Comparison of ENCODE assay signal across 8 mouse cellular contexts in the genomic region with DNA sequence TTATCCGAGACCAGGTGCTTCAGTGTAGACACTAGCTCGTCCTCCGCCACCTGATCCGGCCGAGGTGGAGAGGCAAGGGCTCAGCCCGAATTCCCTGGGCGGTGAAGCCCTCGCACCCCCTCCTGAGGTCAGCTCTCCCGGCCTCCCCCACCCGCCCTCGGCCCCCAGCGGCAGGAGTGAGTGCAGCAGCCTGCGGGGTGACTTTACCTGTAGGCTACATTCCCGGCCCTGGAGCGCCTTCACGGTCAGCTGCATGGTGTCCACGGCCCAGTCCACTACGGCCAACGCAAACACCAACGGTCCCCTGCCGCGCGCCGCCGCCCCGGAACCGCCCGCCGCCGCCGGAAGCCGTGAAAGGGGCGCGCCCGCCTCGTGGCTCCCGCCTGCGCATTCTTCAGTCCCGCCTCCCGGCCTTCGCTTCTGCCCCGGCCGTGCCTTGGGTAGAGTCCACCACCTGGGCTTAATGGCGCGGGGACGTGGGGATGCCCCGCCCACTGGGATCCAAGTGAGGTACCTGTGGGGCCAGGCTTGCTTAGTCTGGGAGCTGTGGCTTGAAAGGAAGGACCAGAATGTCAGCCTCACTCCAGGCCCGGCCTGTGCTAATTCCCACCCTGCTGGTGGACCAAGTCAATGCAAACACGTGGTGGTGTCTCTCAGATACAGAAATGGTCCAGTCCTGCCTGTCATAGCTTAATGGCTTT. TPM values are rescaled to one million over a fixed set of nuclear protein-coding genes. Genes with fewer than 3 reads are reported as not detected.
DNase-seq lines count a peak whose midpoint lies in the region; ATAC-seq and TF ChIP-seq lines count a peak whose summit lies in the region.

No protein-coding gene starts in this region.

- peak overlapping the region; percentile 85 for H3K9ac ChIP-seq in ES-Bruce4 (ENCODE audit: low read depth, poor library complexity, severe bottlenecking)
- H3K9ac ChIP-seq in forebrain, embryonic 15.5 days (replicated peaks): peak overlapping the region; percentile 69
- H3K9ac ChIP-seq in lung, embryonic 16.5 days (ENCODE audit: low read length): peak overlapping the region; percentile 84

- TF ChIP-seq EP300 in ES-Bruce4 (IDR thresholded peaks at IDR 0.05; ENCODE audit: insufficient read depth, low read depth, low read length): no peak

- ATAC-seq in forebrain, embryonic 15.5 days (replicated peaks): peak; percentile 77
- peak; percentile 90 for ATAC-seq in lung, embryonic 16.5 days (ENCODE audit: low read depth)

- peak overlapping the region; percentile 97 for H3K4me3 ChIP-seq in ES-Bruce4 (ENCODE audit: low read depth, low read length)
- H3K4me3 ChIP-seq in forebrain, embryonic 15.5 days: peak overlapping the region; percentile 57
- peak overlapping the region; percentile 68 for H3K4me3 ChIP-seq in layer of hippocampus, adult 2 months
- H3K4me3 ChIP-seq in lung, embryonic 16.5 days (ENCODE audit: low read length): peak overlapping the region; percentile 65
- peak overlapping the region; percentile 78 for H3K4me3 ChIP-seq in olfactory bulb, adult 2 months (ENCODE audit: insufficient read depth, low read depth, low read length)

- no peaks in the 10 kb centered on the region for H3K9me3 ChIP-seq in ES-Bruce4 (replicated peaks; ENCODE audit: control insufficient read depth, insufficient read depth, low read length, poor library complexity, severe bottlenecking)
- H3K9me3 ChIP-seq in forebrain, embryonic 15.5 days: no peaks in the 10 kb centered on the region
- no peaks in the 10 kb centered on the region for H3K9me3 ChIP-seq in lung, embryonic 16.5 days (ENCODE audit: control insufficient read depth, low read length)

- peak overlapping the region; percentile 3; the same call in 1 of the 2 replicates for H3K27ac ChIP-seq in ES-Bruce4 (ENCODE audit: insufficient read depth, low read length)
- peak overlapping the region; percentile 71 for H3K27ac ChIP-seq in forebrain, embryonic 15.5 days (replicated peaks)
- H3K27ac ChIP-seq in layer of hippocampus, adult 2 months: peak overlapping the region; percentile 90
- H3K27ac ChIP-seq in lung, embryonic 16.5 days (ENCODE audit: low read length): peak overlapping the region; percentile 73
- H3K27ac ChIP-seq in olfactory bulb, adult 2 months (ENCODE audit: insufficient read depth, low read depth, low read length): peak overlapping the region; percentile 69; the same call in 1 of the 2 replicates

- no peaks in the 10 kb centered on the region for H3K27me3 ChIP-seq in ES-Bruce4 (ENCODE audit: control insufficient read depth, insufficient read depth, low read length, poor library complexity, severe bottlenecking)
- no peaks in the 10 kb centered on the region for H3K27me3 ChIP-seq in forebrain, embryonic 15.5 days
- H3K27me3 ChIP-seq in lung, embryonic 16.5 days (ENCODE audit: control insufficient read depth, insufficient read depth, low read depth, low read length): no peaks in the 10 kb centered on the region

- no peak for TF ChIP-seq POLR2A in ES-Bruce4 (IDR thresholded peaks at IDR 0.05; ENCODE audit: insufficient read depth, low read length)
- no peak for TF ChIP-seq POLR2A in olfactory bulb, adult 2 months (IDR thresholded peaks at IDR 0.05; ENCODE audit: insufficient read depth, low read depth, low read length)

- peak overlapping the region; percentile 60 for H3K4me2 ChIP-seq in forebrain, embryonic 15.5 days (replicated peaks)
- H3K4me2 ChIP-seq in lung, embryonic 16.5 days (ENCODE audit: low read depth, low read length): peak overlapping the region; percentile 63

- peak; percentile 56 for DNase-seq in cerebellum, adult 11 months
- DNase-seq in heart, postnatal 25 days (ENCODE audit: low spot score): peak; percentile 56
- DNase-seq in layer of hippocampus, adult 2 months (ENCODE audit: low spot score in 2 of 2): peak; percentile 47 to 62
- DNase-seq in thymus, postnatal 10 days (ENCODE audit: low spot score in 2 of 2): peak; percentile 23 to 48

- peaks cover 7% of the 10 kb centered on the region; the same call in 1 of the 2 replicates for H3K36me3 ChIP-seq in ES-Bruce4 (ENCODE audit: control insufficient read depth, insufficient read depth, low read length, poor library complexity, severe bottlenecking)
- no peaks in the 10 kb centered on the region for H3K36me3 ChIP-seq in forebrain, embryonic 15.5 days
- peaks cover 3% of the 10 kb centered on the region; the same call in 1 of the 2 replicates for H3K36me3 ChIP-seq in lung, embryonic 16.5 days (ENCODE audit: control insufficient read depth, insufficient read depth, low read length)

- intact Hi-C loops in heart, postnatal 25 days (cut with DNase I): loop anchor here (5.0 kb wide), 2 partner anchors 56 to 121 kb away; a partner anchor contains a TSS

- H3K4me1 ChIP-seq in ES-Bruce4 (ENCODE audit: control insufficient read depth, insufficient read depth, low read length): no peaks in the 10 kb centered on the region
- peaks cover 12% of the 10 kb centered on the region for H3K4me1 ChIP-seq in forebrain, embryonic 15.5 days
- H3K4me1 ChIP-seq in lung, embryonic 16.5 days (replicated peaks; ENCODE audit: control insufficient read depth, insufficient read depth, low read length): peaks cover 11% of the 10 kb centered on the region
- H3K4me1 ChIP-seq in olfactory bulb, adult 2 months (ENCODE audit: control insufficient read depth, insufficient read depth, low read length): no peaks in the 10 kb centered on the region

- no peak for TF ChIP-seq CTCF in ES-Bruce4 (IDR thresholded peaks at IDR 0.05; ENCODE audit: low read depth, low read length)
- TF ChIP-seq CTCF in layer of hippocampus, adult 2 months (conservative IDR thresholded peaks at IDR 0.05): peak; percentile 21; the same call in 1 of the 2 replicates
- TF ChIP-seq CTCF in olfactory bulb, adult 2 months (IDR thresholded peaks at IDR 0.05; ENCODE audit: insufficient read depth, low read depth, low read length): no peak

- WGBS in forebrain, embryonic 15.5 days: 15% methylated on average over 47 of the region's 49 CpGs
- 17% methylated on average over 33 of the region's 49 CpGs for WGBS in lung, embryonic 16.5 days
- 21% methylated on average over 44 of the region's 49 CpGs for WGBS in olfactory bulb, adult 2 months

RNA-seq across cellular contexts. Expression of a gene that starts 4.7 kb away (rescaled TPM):
- polyA plus RNA-seq in ES-Bruce4 (2011; ENCODE audit: insufficient read depth, insufficient read length, low read depth, missing spikeins): 45.2 and 57.1 TPM in 2 replicates
- 68.4 and 69.0 TPM in 2 replicates for polyA plus RNA-seq in forebrain, embryonic 15.5 days (2015; fragmentation: Nextera tagmentation; extraction: Ambion mirVana)
- total RNA-seq in heart, postnatal 25 days (2021): 10 to 100 TPM; 65.9 to 69.6 TPM
- 10 to 100 TPM; 61.1 to 65.1 TPM for total RNA-seq in layer of hippocampus, adult 2 months (2021)
- polyA plus RNA-seq in lung, embryonic 16.5 days (2015; fragmentation: Nextera tagmentation; extraction: Ambion mirVana): 85.5 and 86.2 TPM in 2 replicates
- polyA plus RNA-seq in olfactory bulb, adult 2 months (2012; ENCODE audit: insufficient read depth, insufficient read length, low replicate concordance, missing spikeins): not detected in 2 replicates

RNA-seq across cellular contexts. Expression of a gene that starts 4.8 kb away (rescaled TPM):
- polyA plus RNA-seq in ES-Bruce4 (2011; ENCODE audit: insufficient read depth, insufficient read length, low read depth, missing spikeins): 2.6 and 3.0 TPM in 2 replicates
- 6.9 and 7.0 TPM in 2 replicates for polyA plus RNA-seq in forebrain, embryonic 15.5 days (2015; fragmentation: Nextera tagmentation; extraction: Ambion mirVana)
- total RNA-seq in heart, postnatal 25 days (2021): 1 to 10 TPM; 4.3 to 5.4 TPM
- total RNA-seq in layer of hippocampus, adult 2 months (2021): 1 to 10 TPM; 2.8 to 3.1 TPM
- 19.1 and 21.8 TPM in 2 replicates for polyA plus RNA-seq in lung, embryonic 16.5 days (2015; fragmentation: Nextera tagmentation; extraction: Ambion mirVana)
- not detected in 2 replicates for polyA plus RNA-seq in olfactory bulb, adult 2 months (2012; ENCODE audit: insufficient read depth, insufficient read length, low replicate concordance, missing spikeins)

RNA-seq across cellular contexts. Expression of a gene that starts 14.9 kb away (rescaled TPM):
- 54.0 and 54.4 TPM in 2 replicates for polyA plus RNA-seq in ES-Bruce4 (2011; ENCODE audit: insufficient read depth, insufficient read length, low read depth, missing spikeins)
- 82.9 and 87.9 TPM in 2 replicates for polyA plus RNA-seq in forebrain, embryonic 15.5 days (2015; fragmentation: Nextera tagmentation; extraction: Ambion mirVana)
- 10 to 100 TPM; 30.6 to 36.7 TPM for total RNA-seq in heart, postnatal 25 days (2021)
- 10 to 100 TPM; 23.3 to 27.3 TPM for total RNA-seq in layer of hippocampus, adult 2 months (2021)
- 109 and 117 TPM in 2 replicates for polyA plus RNA-seq in lung, embryonic 16.5 days (2015; fragmentation: Nextera tagmentation; extraction: Ambion mirVana)
- not detected in 2 replicates for polyA plus RNA-seq in olfactory bulb, adult 2 months (2012; ENCODE audit: insufficient read depth, insufficient read length, low replicate concordance, missing spikeins)

RNA-seq across cellular contexts. Expression of a gene that starts 24.7 kb away (rescaled TPM):
- 10.8 and 14.2 TPM in 2 replicates for polyA plus RNA-seq in ES-Bruce4 (2011; ENCODE audit: insufficient read depth, insufficient read length, low read depth, missing spikeins)
- 36.3 and 40.1 TPM in 2 replicates for polyA plus RNA-seq in forebrain, embryonic 15.5 days (2015; fragmentation: Nextera tagmentation; extraction: Ambion mirVana)
- 10 to 100 TPM; 15.4 to 19.3 TPM for total RNA-seq in heart, postnatal 25 days (2021)
- total RNA-seq in layer of hippocampus, adult 2 months (2021): 10 to 100 TPM; 18.3 to 23.8 TPM
- 42.5 and 45.8 TPM in 2 replicates for polyA plus RNA-seq in lung, embryonic 16.5 days (2015; fragmentation: Nextera tagmentation; extraction: Ambion mirVana)
- not detected in 2 replicates for polyA plus RNA-seq in olfactory bulb, adult 2 months (2012; ENCODE audit: insufficient read depth, insufficient read length, low replicate concordance, missing spikeins)

RNA-seq across cellular contexts. Expression of a gene that starts 24.7 kb away (rescaled TPM):
- 16.4 and 20.5 TPM in 2 replicates for polyA plus RNA-seq in ES-Bruce4 (2011; ENCODE audit: insufficient read depth, insufficient read length, low read depth, missing spikeins)
- 18.1 and 19.7 TPM in 2 replicates for polyA plus RNA-seq in forebrain, embryonic 15.5 days (2015; fragmentation: Nextera tagmentation; extraction: Ambion mirVana)
- total RNA-seq in heart, postnatal 25 days (2021): 10 to 100 TPM; 48.3 to 48.5 TPM
- 10 to 100 TPM; 49.9 to 51.7 TPM for total RNA-seq in layer of hippocampus, adult 2 months (2021)
- 21.0 and 21.1 TPM in 2 replicates for polyA plus RNA-seq in lung, embryonic 16.5 days (2015; fragmentation: Nextera tagmentation; extraction: Ambion mirVana)
- not detected in 2 replicates for polyA plus RNA-seq in olfactory bulb, adult 2 months (2012; ENCODE audit: insufficient read depth, insufficient read length, low replicate concordance, missing spikeins)

Comparison
In these comparisons a context has a peak if more than half of its experiments do, and no peak if none do; other contexts are left out.
1. Peak in every context shown above with its lines: DNase-seq, ATAC-seq, H3K4me3 ChIP-seq and H3K27ac ChIP-seq.
2. H3K27ac ChIP-seq: peak in every context shown above with its lines; median percentile 90 in layer of hippocampus, adult 2 months; 73 in lung, embryonic 16.5 days; 71 in forebrain, embryonic 15.5 days; 69 in olfactory bulb, adult 2 months; 3 in ES-Bruce4.